Mouse (Mus musculus) hindbrain, embryonic 11.5 days (tissue): ENCODE measurements at regions not wholly inside any gene's neighbourhood (a gene's known extent, or its start where the extent isn't known, plus 50 kb on each side); places are given as distances from the start of the nearest gene placed in this dataset.
A peak's percentile ranks its signal among the peaks of the same experiment; 100 is the strongest.

Experiments used
- ATAC-seq: fragments of 200-750 bp; cut with Nextera tagmentation; 2 replicates; pipeline ENCODE4 v1.8.0; 2017; ENCODE audit warnings: mild to moderate bottlenecking, moderate TSS enrichment, moderate library complexity; ENCODE audit not compliant: low FRiP score
- DNase-seq: peaks from one replicate; pipeline ENCODE4 v3.0.0-alpha.2; 2015; ENCODE audit warnings: low spot score
- H3K27ac ChIP-seq: fragments of 300-500 bp; sonication (generic); 2 replicates; pipeline ENCODE4 v1.5.1; 2014; ENCODE audit warnings: mild to moderate bottlenecking, low read depth, low read length
- H3K27me3 ChIP-seq: fragments of 300-500 bp; sonication (generic); 2 replicates; pipeline ENCODE4 v1.6.1; 2014; ENCODE audit warnings: mild to moderate bottlenecking, low read length, moderate library complexity, mixed read lengths; ENCODE audit not compliant: control insufficient read depth, insufficient read depth
- H3K36me3 ChIP-seq: fragments of 300-500 bp; sonication (generic); 2 replicates; pipeline ENCODE4 v1.6.1; 2014; ENCODE audit warnings: mild to moderate bottlenecking, low read length, moderate library complexity, mixed read lengths; ENCODE audit not compliant: control insufficient read depth, insufficient read depth
- H3K4me1 ChIP-seq: fragments of 300-500 bp; sonication (generic); replicated peaks from 2 replicates; pipeline ENCODE4 v1.6.1; 2014; ENCODE audit warnings: low read length, mixed read lengths; ENCODE audit not compliant: control insufficient read depth, insufficient read depth
- H3K4me2 ChIP-seq: fragments of 300-500 bp; sonication (generic); replicated peaks from 2 replicates; pipeline ENCODE4 v1.6.1; 2014; ENCODE audit warnings: mild to moderate bottlenecking, low read depth, low read length
- H3K4me3 ChIP-seq: fragments of 300-500 bp; sonication (generic); 2 replicates; pipeline ENCODE4 v1.5.1; 2014; ENCODE audit warnings: low read depth, low read length
- H3K9ac ChIP-seq: fragments of 300-500 bp; sonication (generic); 2 replicates; pipeline ENCODE4 v1.6.1; 2014; ENCODE audit warnings: low read depth, low read length
- H3K9me3 ChIP-seq: fragments of 300-500 bp; sonication (generic); 2 replicates; pipeline ENCODE4 v1.6.1; 2016; ENCODE audit warnings: low read length; ENCODE audit not compliant: control insufficient read depth
- WGBS: fragments of 180-500 bp; shearing (Covaris S2); extraction: QIAGEN DNeasy Blood & Tissue Kit; methylation state at CpG from one replicate; pipeline ENCODE4 v1.1.7; 2014; 5-methylcytosine and 5-hydroxymethylcytosine counted together

- ATAC-seq, result no peak
- Histone ChIP-seq H3K4me1 (no peaks in the 10 kb centered on the region), H3K27ac (no peak overlapping the region), H3K9ac (no peak overlapping the region), H3K27me3 (no peaks in the 10 kb centered on the region), H3K36me3 (no peaks in the 10 kb centered on the region), H3K4me3 (no peak overlapping the region), H3K4me2 (no peak overlapping the region), H3K9me3 (no peaks in the 10 kb centered on the region)
- no peak for DNase-seq
- 91% methylated on average over 7 of the region's 7 CpGs for WGBS
Observed at GRCm38 (mm10) chr10:9164333-9164732, 278.5 kb upstream of the Sash1 start.

- no peak overlapping the region for H3K9ac ChIP-seq
- no peaks in the 10 kb centered on the region for H3K4me1 ChIP-seq
- 96% methylated on average over 7 of the region's 7 CpGs for WGBS
- no peaks in the 10 kb centered on the region for H3K27me3 ChIP-seq
- no peak overlapping the region for H3K4me3 ChIP-seq
- no peaks in the 10 kb centered on the region for H3K36me3 ChIP-seq
- ATAC-seq (no peak), DNase-seq (no peak)
- H3K9me3 ChIP-seq, result no peaks in the 10 kb centered on the region
- no peak overlapping the region for H3K4me2 ChIP-seq
- H3K27ac ChIP-seq, result no peak overlapping the region
Observed at GRCm38 (mm10) chr10:9161597-9161996, 275.7 kb upstream of the Sash1 start.

GRCm38 (mm10) chr10:9157299-9158215 is 271.7 kb upstream of the Sash1 start:
- DNase-seq (no peak), ATAC-seq (no peak)
- no peaks in the 10 kb centered on the region for H3K4me1 ChIP-seq
- no peak overlapping the region for H3K4me3 ChIP-seq
- H3K27ac ChIP-seq, result no peak overlapping the region
- no peaks in the 10 kb centered on the region for H3K36me3 ChIP-seq
- no peaks in the 10 kb centered on the region for H3K27me3 ChIP-seq
- WGBS, result 59% methylated on average over 10 of the region's 10 CpGs
- no peaks in the 10 kb centered on the region for H3K9me3 ChIP-seq
- no peak overlapping the region for H3K9ac ChIP-seq
- no peak overlapping the region for H3K4me2 ChIP-seq

GRCm38 (mm10) chr10:9136099-9136498 is 250.2 kb upstream of the Sash1 start:
- H3K9ac ChIP-seq, result no peak overlapping the region
- H3K4me3 ChIP-seq, result no peak overlapping the region
- no peak overlapping the region for H3K4me2 ChIP-seq
- H3K36me3 ChIP-seq, result no peaks in the 10 kb centered on the region
- no peaks in the 10 kb centered on the region for H3K27me3 ChIP-seq
- ATAC-seq, result no peak
- H3K9me3 ChIP-seq, result no peaks in the 10 kb centered on the region
- no peak overlapping the region for H3K27ac ChIP-seq
- 0 out of 2 replicates have a peak, but pooled peaks cover 2% of the 10 kb centered on the region for H3K4me1 ChIP-seq
- 88% methylated on average over 2 of the region's 2 CpGs for WGBS
- no peak for DNase-seq

GRCm38 (mm10) chr10:9134293-9135021 is 248.6 kb upstream of the Sash1 start:
- Histone ChIP-seq H3K27me3 (no peaks in the 10 kb centered on the region), H3K27ac (no peak overlapping the region), H3K4me3 (no peak overlapping the region), H3K9ac (no peak overlapping the region), H3K4me2 (no peak overlapping the region), H3K4me1 (0 out of 2 replicates have a peak, but pooled peaks cover 2% of the 10 kb centered on the region), H3K9me3 (no peaks in the 10 kb centered on the region), H3K36me3 (no peaks in the 10 kb centered on the region)
- ATAC-seq, result no peak
- 80% methylated on average over 9 of the region's 9 CpGs for WGBS
- DNase-seq, result no peak

- whole genome bisulfite sequencing, result 78% methylated on average over 2 of the region's 2 CpGs
- H3K9me3 ChIP-seq, result no peaks in the 10 kb centered on the region
- 0 out of 2 replicates have a peak, but pooled peaks cover 2% of the 10 kb centered on the region for H3K4me1 ChIP-seq
- H3K4me2 ChIP-seq, result no peak overlapping the region
- DNase-seq (no peak), ATAC-seq (no peak)
- no peak overlapping the region for H3K4me3 ChIP-seq
- H3K9ac ChIP-seq, result no peak overlapping the region
- H3K27me3 ChIP-seq, result no peaks in the 10 kb centered on the region
- H3K36me3 ChIP-seq, result no peaks in the 10 kb centered on the region
- H3K27ac ChIP-seq, result no peak overlapping the region
Observed at GRCm38 (mm10) chr10:9130061-9130460, 244.2 kb upstream of the Sash1 start.

GRCm38 (mm10) chr10:9119249-9119648 is 233.4 kb upstream of the Sash1 start:
- no peak overlapping the region for H3K4me2 ChIP-seq
- DNase-seq (no peak), ATAC-seq (no peak)
- no peak overlapping the region for H3K4me3 ChIP-seq
- H3K9me3 ChIP-seq, result no peaks in the 10 kb centered on the region
- 22% methylated on average over 4 of the region's 4 CpGs for WGBS
- no peaks in the 10 kb centered on the region for H3K4me1 ChIP-seq
- no peaks in the 10 kb centered on the region for H3K27me3 ChIP-seq
- no peak overlapping the region for H3K9ac ChIP-seq
- H3K27ac ChIP-seq, result no peak overlapping the region
- H3K36me3 ChIP-seq, result no peaks in the 10 kb centered on the region

- ATAC-seq (peak; percentile 88), DNase-seq (peak; percentile 60)
- 20% methylated on average over 14 of the region's 14 CpGs for WGBS
- H3K36me3 ChIP-seq, result no peaks in the 10 kb centered on the region
- H3K9me3 ChIP-seq, result no peaks in the 10 kb centered on the region
- H3K27me3 ChIP-seq, result no peaks in the 10 kb centered on the region
- H3K4me1 ChIP-seq, result no peaks in the 10 kb centered on the region
- peak overlapping the region; percentile 36 for H3K4me2 ChIP-seq
- H3K4me3 ChIP-seq, result peak overlapping the region; percentile 23; the same call in 1 of the 2 replicates
- H3K9ac ChIP-seq, result peak overlapping the region; percentile 24; the same call in 1 of the 2 replicates
- H3K27ac ChIP-seq, result 0 out of 2 replicates have a peak overlapping the region, but pooled peaks have one; percentile 42
Observed at GRCm38 (mm10) chr10:9117648-9118551, 232.0 kb upstream of the Sash1 start.
